Mouse (Mus musculus) heart, adult 9 months (tissue): ENCODE data around the gene Acot11.
"Not testable (repeated sequence)": the region's sequence is repeated elsewhere in the genome, so short reads cannot be mapped to it uniquely, and the experiment has no call there.

Source experiments
- DNase-seq, 2 experiments: peaks; one replicate each; pipeline ENCODE4 v3.0.0; 2022; ENCODE audit warnings: low spot score in 2 of 2

Acot11 gene

GRCm38 (mm10) chr4:106810039-106810438 is 5.2 kb upstream of the Acot11 start:
- DNase-seq = no peak

GRCm38 (mm10) chr4:106807287-106807686 is 2.5 kb upstream of the Acot11 start:
- no peak for DNase-seq

GRCm38 (mm10) chr4:106805890-106806289 is 1.1 kb upstream of the Acot11 start:
- DNase-seq = no peak

GRCm38 (mm10) chr4:106804201-106804909 is 443 bp downstream of the Acot11 start:
- DNase-seq = peak in 1 of 2 experiments; percentile 40

- DNase-seq = no peak
These were observed 1.0 kb downstream of the Acot11 start for GRCm38 (mm10) chr4:106803781-106804180.

- peak; percentile 81 to 87 for DNase-seq
These were observed 4.9 kb downstream of the Acot11 start for GRCm38 (mm10) chr4:106799772-106800336.

- DNase-seq = peak in 1 of 2 experiments; percentile 31
These were observed 5.8 kb downstream of the Acot11 start for GRCm38 (mm10) chr4:106798908-106799546.

GRCm38 (mm10) chr4:106795289-106795688 is 9.5 kb downstream of the Acot11 start:
- no peak for DNase-seq

- DNase-seq = no peak
These were observed 10.6 kb downstream of the Acot11 start for GRCm38 (mm10) chr4:106794247-106794646.

GRCm38 (mm10) chr4:106793826-106794225 is 11.0 kb downstream of the Acot11 start:
- not testable (repeated sequence) for DNase-seq

GRCm38 (mm10) chr4:106792276-106792675 is 12.5 kb downstream of the Acot11 start:
- DNase-seq = no peak

- DNase-seq = no peak
These were observed 13.9 kb downstream of the Acot11 start for GRCm38 (mm10) chr4:106790938-106791337.

- DNase-seq = not testable (repeated sequence)
These were observed 14.6 kb downstream of the Acot11 start for GRCm38 (mm10) chr4:106790218-106790617.

GRCm38 (mm10) chr4:106789705-106790104 is 15.1 kb downstream of the Acot11 start:
- no peak for DNase-seq

- no peak for DNase-seq
These were observed 16.2 kb downstream of the Acot11 start for GRCm38 (mm10) chr4:106788627-106789026.

GRCm38 (mm10) chr4:106787830-106788229 is 17.0 kb downstream of the Acot11 start:
- peak; percentile 33 to 36 for DNase-seq

- peak; percentile 29 to 46 for DNase-seq
These were observed 18.9 kb downstream of the Acot11 start for GRCm38 (mm10) chr4:106785753-106786540.

- no peak for DNase-seq
These were observed 19.5 kb downstream of the Acot11 start for GRCm38 (mm10) chr4:106785345-106785744.

- DNase-seq = no peak
These were observed 20.0 kb downstream of the Acot11 start for GRCm38 (mm10) chr4:106784806-106785205.

- no peak for DNase-seq
These were observed 21.7 kb downstream of the Acot11 start for GRCm38 (mm10) chr4:106783137-106783536.

- no peak for DNase-seq
These were observed 24.8 kb downstream of the Acot11 start for GRCm38 (mm10) chr4:106780045-106780444.
